Mouse (Mus musculus): ENCODE measurements around the gene Syt3. TPM values are rescaled to one million over a fixed set of nuclear protein-coding genes. Genes with fewer than 3 reads are reported as not detected.

Gene Syt3
- polyA plus RNA-seq, 1 experiment = 41.6 TPM

GRCm38 (mm10) chr7:44428171-44428950 is 44.5 kb downstream of the Syt3 start:
- TF ChIP-seq CTCF (IDR thresholded peaks at IDR 0.05; ENCODE audit: borderline replicate concordance, extremely low read depth, insufficient read depth, insufficient read length) (no peak), POLR2A (IDR thresholded peaks at IDR 0.05; ENCODE audit: borderline replicate concordance, extremely low read depth, insufficient read depth, insufficient read length, poor library complexity, severe bottlenecking) (no peak)
- DNase-seq (ENCODE audit: low read depth) = peak; percentile 94

GRCm38 (mm10) chr7:44428968-44429521 is 45.1 kb downstream of the Syt3 start, which contains the start of gene Lrrc4b:
Gene Lrrc4b, plus strand, starts transcription at chr7:44429018.
- DNase-seq (ENCODE audit: low read depth) = peak; percentile 96
- TF ChIP-seq POLR2A (IDR thresholded peaks at IDR 0.05; ENCODE audit: borderline replicate concordance, extremely low read depth, insufficient read depth, insufficient read length, poor library complexity, severe bottlenecking) (peak; percentile 85), CTCF (IDR thresholded peaks at IDR 0.05; ENCODE audit: borderline replicate concordance, extremely low read depth, insufficient read depth, insufficient read length) (0 out of 2 replicates have a peak, but pooled peaks have one; percentile 5)

- DNase-seq (ENCODE audit: low read depth) = peak; percentile 80
- TF ChIP-seq CTCF (IDR thresholded peaks at IDR 0.05; ENCODE audit: borderline replicate concordance, extremely low read depth, insufficient read depth, insufficient read length) = no peak
- no peak for TF ChIP-seq POLR2A (IDR thresholded peaks at IDR 0.05; ENCODE audit: borderline replicate concordance, extremely low read depth, insufficient read depth, insufficient read length, poor library complexity, severe bottlenecking)
Measured at GRCm38 (mm10) chr7:44429534-44430488, 45.9 kb downstream of the Syt3 start.

GRCm38 (mm10) chr7:44432550-44432949 is 48.6 kb downstream of the Syt3 start:
- TF ChIP-seq POLR2A (IDR thresholded peaks at IDR 0.05; ENCODE audit: borderline replicate concordance, extremely low read depth, insufficient read depth, insufficient read length, poor library complexity, severe bottlenecking) (no peak), CTCF (IDR thresholded peaks at IDR 0.05; ENCODE audit: borderline replicate concordance, extremely low read depth, insufficient read depth, insufficient read length) (no peak)
- DNase-seq (ENCODE audit: low read depth) = no peak

- DNase-seq (ENCODE audit: low read depth) = peak; percentile 91
- TF ChIP-seq POLR2A (IDR thresholded peaks at IDR 0.05; ENCODE audit: borderline replicate concordance, extremely low read depth, insufficient read depth, insufficient read length, poor library complexity, severe bottlenecking) = no peak
- TF ChIP-seq CTCF (IDR thresholded peaks at IDR 0.05; ENCODE audit: borderline replicate concordance, extremely low read depth, insufficient read depth, insufficient read length) = no peak
Measured at GRCm38 (mm10) chr7:44433371-44433770, 49.5 kb downstream of the Syt3 start.

- no peak for DNase-seq (ENCODE audit: low read depth)
- TF ChIP-seq CTCF (IDR thresholded peaks at IDR 0.05; ENCODE audit: borderline replicate concordance, extremely low read depth, insufficient read depth, insufficient read length) (no peak), POLR2A (IDR thresholded peaks at IDR 0.05; ENCODE audit: borderline replicate concordance, extremely low read depth, insufficient read depth, insufficient read length, poor library complexity, severe bottlenecking) (no peak)
Measured at GRCm38 (mm10) chr7:44434089-44434488, 50.2 kb downstream of the Syt3 start.

GRCm38 (mm10) chr7:44435796-44436195 is 51.9 kb downstream of the Syt3 start:
- no peak for DNase-seq (ENCODE audit: low read depth)
- TF ChIP-seq CTCF (IDR thresholded peaks at IDR 0.05; ENCODE audit: borderline replicate concordance, extremely low read depth, insufficient read depth, insufficient read length) = no peak
- TF ChIP-seq POLR2A (IDR thresholded peaks at IDR 0.05; ENCODE audit: borderline replicate concordance, extremely low read depth, insufficient read depth, insufficient read length, poor library complexity, severe bottlenecking) = no peak

GRCm38 (mm10) chr7:44436267-44436666 is 52.4 kb downstream of the Syt3 start:
- peak; percentile 51 for TF ChIP-seq CTCF (IDR thresholded peaks at IDR 0.05; ENCODE audit: borderline replicate concordance, extremely low read depth, insufficient read depth, insufficient read length)
- no peak for TF ChIP-seq POLR2A (IDR thresholded peaks at IDR 0.05; ENCODE audit: borderline replicate concordance, extremely low read depth, insufficient read depth, insufficient read length, poor library complexity, severe bottlenecking)
- DNase-seq (ENCODE audit: low read depth) = peak; percentile 24

- TF ChIP-seq CTCF (IDR thresholded peaks at IDR 0.05; ENCODE audit: borderline replicate concordance, extremely low read depth, insufficient read depth, insufficient read length) = no peak
- TF ChIP-seq POLR2A (IDR thresholded peaks at IDR 0.05; ENCODE audit: borderline replicate concordance, extremely low read depth, insufficient read depth, insufficient read length, poor library complexity, severe bottlenecking) = no peak
- DNase-seq (ENCODE audit: low read depth) = no peak
Measured at GRCm38 (mm10) chr7:44437188-44437587, 53.3 kb downstream of the Syt3 start.

- TF ChIP-seq POLR2A (IDR thresholded peaks at IDR 0.05; ENCODE audit: borderline replicate concordance, extremely low read depth, insufficient read depth, insufficient read length, poor library complexity, severe bottlenecking) (no peak), CTCF (IDR thresholded peaks at IDR 0.05; ENCODE audit: borderline replicate concordance, extremely low read depth, insufficient read depth, insufficient read length) (no peak)
- DNase-seq (ENCODE audit: low read depth) = no peak
Measured at GRCm38 (mm10) chr7:44437933-44438332, 54.0 kb downstream of the Syt3 start.

GRCm38 (mm10) chr7:44439696-44440095 is 55.8 kb downstream of the Syt3 start:
- no peak for DNase-seq (ENCODE audit: low read depth)
- TF ChIP-seq CTCF (IDR thresholded peaks at IDR 0.05; ENCODE audit: borderline replicate concordance, extremely low read depth, insufficient read depth, insufficient read length) (no peak), POLR2A (IDR thresholded peaks at IDR 0.05; ENCODE audit: borderline replicate concordance, extremely low read depth, insufficient read depth, insufficient read length, poor library complexity, severe bottlenecking) (no peak)
